In genomic region chr16:44559330-44559695, GRCm38 (mm10) we compare ENCODE assay signal across 9 mouse cellular contexts. TPM values are rescaled to one million over a fixed set of nuclear protein-coding genes. Genes with fewer than 3 reads are reported as not detected.
DNase-seq lines count a peak whose midpoint lies in the region; ATAC-seq lines count a peak whose summit lies in the region.
"Had no signal": no experiment of that assay in that cellular context is flagged by ENCODE, and none has a peak within 500 bp of the region (broad histone marks: within the 10 kb centered on the region; RNA-seq: fewer than 3 reads in every experiment).

No protein-coding gene starts in this region.

- H3K4me2 ChIP-seq in heart, embryonic 15.5 days = peak overlapping the region; percentile 94
- no peak overlapping the region for H3K4me2 ChIP-seq in embryonic facial prominence, embryonic 11.5 days (ENCODE audit: low read depth, low read length)
- peak overlapping the region; percentile 89 for H3K4me2 ChIP-seq in midbrain, embryonic 13.5 days (replicated peaks)

- intact Hi-C loops in heart, postnatal 25 days (cut with DNase I) = loop anchor here (5.0 kb wide), 1 partner anchor 73 kb away; no protein-coding TSS in a partner anchor

- H3K36me3 ChIP-seq in heart, embryonic 15.5 days = no peaks in the 10 kb centered on the region
- no peaks in the 10 kb centered on the region for H3K36me3 ChIP-seq in embryonic facial prominence, embryonic 11.5 days (replicated peaks; ENCODE audit: control insufficient read depth, insufficient read depth, low read depth, low read length)
- H3K36me3 ChIP-seq in hindbrain, embryonic 10.5 days = peaks cover 3% of the 10 kb centered on the region; the same call in 1 of the 2 replicates
- no peaks in the 10 kb centered on the region for H3K36me3 ChIP-seq in midbrain, embryonic 13.5 days

- no peak for ATAC-seq in heart, embryonic 15.5 days (replicated peaks; ENCODE audit: insufficient number of reproducible peaks, insufficient read depth, low FRiP score, low read depth)
- ATAC-seq in embryonic facial prominence, embryonic 11.5 days (replicated peaks; ENCODE audit: insufficient number of reproducible peaks, low FRiP score, low TSS enrichment, low read depth) = no peak
- no peak for ATAC-seq in midbrain, embryonic 13.5 days
- no peak for ATAC-seq in erythroblast, adult 5-6 weeks (replicated peaks; ENCODE audit: low FRiP score, poor library complexity, severe bottlenecking)

- peak overlapping the region; percentile 90; the same call in 1 of the 2 replicates for H3K9ac ChIP-seq in heart, embryonic 15.5 days
- no peak overlapping the region for H3K9ac ChIP-seq in embryonic facial prominence, embryonic 11.5 days (replicated peaks; ENCODE audit: low read length)
- 0 out of 2 replicates have a peak overlapping the region, but pooled peaks have one; percentile 96 for H3K9ac ChIP-seq in midbrain, embryonic 13.5 days (replicated peaks)

- peak overlapping the region; percentile 93 for H3K4me3 ChIP-seq in heart, embryonic 15.5 days
- peak overlapping the region; percentile 95; the same call in 1 of the 2 replicates for H3K4me3 ChIP-seq in embryonic facial prominence, embryonic 11.5 days (ENCODE audit: low read depth, low read length)
- peak overlapping the region; percentile 84 for H3K4me3 ChIP-seq in hindbrain, embryonic 10.5 days
- peak overlapping the region; percentile 91 for H3K4me3 ChIP-seq in midbrain, embryonic 13.5 days (replicated peaks)

- no peaks in the 10 kb centered on the region for H3K9me3 ChIP-seq in heart, embryonic 15.5 days (replicated peaks)
- no peaks in the 10 kb centered on the region for H3K9me3 ChIP-seq in embryonic facial prominence, embryonic 11.5 days (replicated peaks; ENCODE audit: control insufficient read depth, low read length)
- H3K9me3 ChIP-seq in hindbrain, embryonic 10.5 days = no peaks in the 10 kb centered on the region
- no peaks in the 10 kb centered on the region for H3K9me3 ChIP-seq in midbrain, embryonic 13.5 days

- H3K27me3 ChIP-seq in heart, embryonic 15.5 days = 0 out of 2 replicates have a peak, but pooled peaks cover 3% of the 10 kb centered on the region
- H3K27me3 ChIP-seq in embryonic facial prominence, embryonic 11.5 days (ENCODE audit: control insufficient read depth, insufficient read depth, low read length) = no peaks in the 10 kb centered on the region
- no peaks in the 10 kb centered on the region for H3K27me3 ChIP-seq in hindbrain, embryonic 10.5 days (ENCODE audit: insufficient read depth, poor library complexity, severe bottlenecking)
- no peaks in the 10 kb centered on the region for H3K27me3 ChIP-seq in midbrain, embryonic 13.5 days

- no peak for DNase-seq in heart, postnatal 25 days (ENCODE audit: low spot score)
- DNase-seq in embryonic facial prominence, embryonic 11.5 days (ENCODE audit: low spot score) = no peak
- DNase-seq in hindbrain, embryonic 10.5 days (ENCODE audit: low spot score) = no peak
- no peak for DNase-seq in right cerebral cortex, adult 2 months (ENCODE audit: low spot score in 2 of 2)
- no peak for DNase-seq in adrenal gland, postnatal 10 days

- peaks cover 6% of the 10 kb centered on the region; the same call in 1 of the 2 replicates for H3K4me1 ChIP-seq in heart, embryonic 15.5 days (replicated peaks)
- H3K4me1 ChIP-seq in embryonic facial prominence, embryonic 11.5 days (ENCODE audit: control insufficient read depth, insufficient read depth, low read length) = peaks cover 2% of the 10 kb centered on the region; the same call in 1 of the 2 replicates
- H3K4me1 ChIP-seq in hindbrain, embryonic 10.5 days (replicated peaks) = peaks cover 61% of the 10 kb centered on the region
- peaks cover 57% of the 10 kb centered on the region for H3K4me1 ChIP-seq in midbrain, embryonic 13.5 days (replicated peaks)

- no peak overlapping the region for H3K27ac ChIP-seq in heart, embryonic 15.5 days
- no peak overlapping the region for H3K27ac ChIP-seq in embryonic facial prominence, embryonic 11.5 days (replicated peaks; ENCODE audit: low read depth, low read length)
- H3K27ac ChIP-seq in hindbrain, embryonic 10.5 days = peak overlapping the region; percentile 98
- no peak overlapping the region for H3K27ac ChIP-seq in midbrain, embryonic 13.5 days

- WGBS in heart, embryonic 15.5 days = 22% methylated on average over 5 of the region's 5 CpGs
- WGBS in embryonic facial prominence, embryonic 11.5 days = 9% methylated on average over 5 of the region's 5 CpGs
- 7% methylated on average over 5 of the region's 5 CpGs for whole genome bisulfite sequencing in hindbrain, embryonic 10.5 days
- WGBS in midbrain, embryonic 13.5 days = 4% methylated on average over 5 of the region's 5 CpGs

RNA-seq across cellular contexts. Expression of gene Boc, which starts 0.6 kb away (rescaled TPM):
- polyA plus RNA-seq in heart, embryonic 15.5 days (2015; fragmentation: Nextera tagmentation; extraction: Ambion mirVana) = 7.7 and 14.0 TPM in 2 replicates
- 1 to 10 TPM; 4.5 to 5.8 TPM for total RNA-seq in heart, postnatal 25 days (2021)
- 19.5 and 20.7 TPM in 2 replicates for polyA plus RNA-seq in embryonic facial prominence, embryonic 11.5 days (2014; fragmentation: Nextera tagmentation; extraction: Ambion mirVana)
- 36.0 and 43.9 TPM in 2 replicates for polyA plus RNA-seq in hindbrain, embryonic 10.5 days (2016; fragmentation: Nextera tagmentation; extraction: Ambion mirVana)
- 22.5 and 27.3 TPM in 2 replicates for polyA plus RNA-seq in midbrain, embryonic 13.5 days (2015; fragmentation: Nextera tagmentation; extraction: Ambion mirVana)
- total RNA-seq in erythroblast, adult 5-6 weeks (2015; ENCODE audit: low replicate concordance) = not detected in 2 replicates
- total RNA-seq in erythroblast, adult 5-6 weeks (2017; ENCODE audit: low replicate concordance) = not detected in 2 replicates
- 10 to 100 TPM; 33.5 to 35.9 TPM for total RNA-seq in adrenal gland, postnatal 10 days (2021)
- total RNA-seq: MEL had no signal
